Mouse (Mus musculus) small intestine, adult 10 weeks (tissue): ENCODE measurements around the gene Map7d1. TPM values are rescaled to one million over a fixed set of nuclear protein-coding genes. Genes with fewer than 3 reads are reported as not detected.

Source experiments
- polyA plus RNA-seq: library from polyadenylated mRNA; stranded (reverse); fragments of 350-450 nt; fragmentation: Illumina TruSeq; extraction: RNeasy Lipid Tissue Mini Kit (QIAGEN cat#74804); gene quantifications from one replicate; pipeline ENCODE4 v1.2.3, GENCODE M21; 2014; ENCODE audit warnings: low replicate concordance

Gene Map7d1
- 0.56 TPM for polyA plus RNA-seq

DNA sequence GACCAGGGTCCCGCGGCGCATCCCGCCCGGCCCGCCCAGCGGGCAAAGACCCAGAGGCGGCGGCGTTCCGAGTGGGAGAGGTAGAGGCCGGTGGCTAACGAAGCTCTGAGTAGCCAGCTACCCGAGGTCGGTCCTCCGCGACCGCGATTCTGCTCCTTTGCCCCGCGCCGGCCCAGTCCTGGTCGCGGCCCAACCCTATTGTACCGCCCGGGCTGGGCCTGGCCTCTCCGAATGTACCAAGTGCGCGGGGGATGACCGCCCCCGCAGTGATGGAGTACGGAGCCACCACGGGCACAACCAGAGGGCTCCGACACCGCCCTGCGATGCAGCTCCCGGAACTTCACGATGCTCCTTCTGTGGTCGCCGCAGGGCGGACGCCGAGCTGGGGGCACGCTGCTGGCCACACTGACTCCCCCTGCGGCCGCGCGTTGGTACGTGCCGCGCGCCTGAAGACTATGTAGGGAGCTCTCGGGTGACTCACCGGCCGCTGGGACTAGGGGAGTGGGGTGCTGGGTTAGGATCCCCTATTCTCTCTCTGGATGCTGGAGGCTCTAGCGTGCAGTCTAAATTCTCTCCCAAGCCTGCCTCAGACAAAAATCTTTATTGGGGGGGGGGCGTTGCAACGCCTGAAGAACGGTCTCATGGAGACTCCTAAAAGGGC is at the start of gene Map7d1:
TSS of gene Map7d1 (minus strand) at position 213 of the 661 bp plus-strand sequence.

DNA sequence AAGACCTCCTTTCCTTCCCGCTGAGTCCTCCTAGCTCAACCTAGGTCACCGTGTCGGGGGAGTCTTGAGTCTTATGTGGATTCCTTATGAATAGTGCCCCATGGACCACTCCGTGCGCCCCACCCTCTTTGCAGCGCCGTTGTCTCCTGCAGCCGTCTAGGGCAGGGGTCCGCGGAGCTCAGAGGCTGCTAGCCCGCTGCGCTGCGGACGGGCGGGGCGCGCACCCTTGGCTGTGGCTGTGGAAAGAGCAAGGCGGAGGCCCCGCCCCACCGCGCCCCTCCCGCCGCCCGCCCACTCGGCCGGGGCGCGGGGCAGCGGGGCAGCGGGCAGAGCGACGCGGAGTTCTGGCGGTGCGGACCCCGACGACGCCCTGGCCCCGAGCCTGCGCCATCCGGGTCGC is 30.3 kb upstream of the Map7d1 start, which contains the start of gene Col8a2:
TSS of gene Col8a2 (plus strand) at position 302 of the 400 bp plus-strand sequence.

DNA sequence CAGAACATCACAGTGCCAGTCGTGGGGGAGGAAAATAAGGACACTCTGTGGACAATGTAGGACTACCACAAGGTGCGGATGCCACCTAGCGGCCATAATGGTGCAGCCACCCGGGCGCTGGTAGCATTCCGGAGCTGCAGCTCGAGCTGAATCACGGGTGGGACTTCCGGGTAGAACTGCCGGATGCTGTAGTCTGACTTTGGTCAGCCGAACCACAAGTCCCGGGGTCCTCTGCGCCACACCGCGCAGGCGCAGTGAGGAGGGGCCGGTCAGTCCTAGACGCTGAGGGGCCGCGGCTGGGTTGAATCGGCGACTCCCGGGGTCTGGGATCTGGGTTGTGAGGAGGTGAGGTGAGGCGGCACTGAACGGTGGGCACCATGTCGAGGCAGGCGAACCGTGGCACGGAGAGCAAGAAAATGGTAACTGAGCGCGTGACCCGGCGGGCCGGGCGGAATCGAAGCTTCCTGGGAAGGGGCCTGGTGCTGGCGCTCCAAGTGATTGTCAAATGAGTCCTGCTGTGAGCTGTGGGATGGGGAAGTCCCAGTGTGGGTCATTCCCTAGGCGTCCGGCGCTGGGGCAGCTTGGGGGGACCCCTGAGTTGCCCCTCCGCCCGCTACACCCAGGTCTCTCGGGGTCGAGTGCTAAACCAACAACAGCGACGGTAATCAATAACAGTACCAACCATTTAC is 6.1 kb upstream of the Map7d1 start, which contains the start of gene Trappc3:
TSS of gene Trappc3 (plus strand) at position 207 of the 689 bp plus-strand sequence.

DNA sequence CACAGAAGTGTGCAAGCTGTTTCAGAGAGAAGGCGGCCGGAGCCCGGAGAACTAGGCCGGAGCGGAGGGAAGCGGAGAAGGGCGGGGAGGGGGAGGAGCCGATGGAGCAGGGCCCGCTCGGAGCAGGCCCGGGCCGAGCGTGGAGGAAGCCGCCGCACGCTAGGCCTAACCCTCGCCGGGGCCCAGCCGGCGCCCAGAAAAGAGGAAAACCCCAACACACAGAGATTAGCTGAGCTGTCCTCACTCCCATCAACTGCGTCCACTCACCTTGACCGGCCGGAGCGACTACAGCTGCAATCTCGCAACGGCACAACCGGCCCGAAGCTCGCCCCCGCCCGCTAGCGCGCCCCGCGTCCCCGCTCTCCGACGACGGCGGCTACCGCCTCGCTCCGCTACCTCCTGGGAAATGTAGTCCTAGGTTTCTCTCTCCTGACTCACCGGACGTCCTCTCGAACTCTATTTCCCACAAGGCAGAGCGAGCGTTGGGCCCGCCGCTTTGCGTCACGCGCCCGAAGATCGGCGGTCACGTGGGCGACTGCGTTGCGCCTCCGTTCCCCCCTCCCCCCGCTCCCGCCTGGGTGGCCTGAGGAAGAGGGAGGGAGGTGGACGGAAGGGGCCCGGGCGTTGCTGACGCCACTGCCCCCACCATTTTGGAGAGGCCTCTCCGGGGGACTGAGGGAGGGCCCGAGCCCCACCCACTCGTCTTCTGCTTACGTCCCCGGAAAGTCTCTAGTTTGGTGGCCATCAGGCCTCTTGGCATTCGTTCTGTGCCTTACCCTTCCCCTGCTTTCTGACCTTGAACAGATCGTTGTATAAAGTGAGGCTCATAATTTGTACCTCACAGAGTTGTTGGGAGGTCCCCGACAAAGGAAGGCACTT is 53.6 kb downstream of the Map7d1 start, which contains the start of gene Thrap3:
TSS of gene Thrap3 (minus strand) at position 458 of the 879 bp plus-strand sequence.

Other genes starting within 250 kb of the Map7d1 start
- gene Csf3r, start 231.8 kb downstream of the Map7d1 start, polyA plus RNA-seq: not detected
- 145 TPM for gene Mrps15, start 209.4 kb downstream of the Map7d1 start, polyA plus RNA-seq
- 0.15 TPM for gene Oscp1, start 197.8 kb downstream of the Map7d1 start, polyA plus RNA-seq
- 1.2 TPM for gene Lsm10, start 159.7 kb downstream of the Map7d1 start, polyA plus RNA-seq
- gene Stk40, start 152.4 kb downstream of the Map7d1 start, polyA plus RNA-seq: 1.3 TPM
- not detected for gene Eva1b, start 108.6 kb downstream of the Map7d1 start, polyA plus RNA-seq
- gene Sh3d21, start 92.9 kb downstream of the Map7d1 start, polyA plus RNA-seq: 2.3 TPM
- gene Thrap3, start 53.6 kb downstream of the Map7d1 start, polyA plus RNA-seq: 207 TPM
- 23.6 TPM for gene Trappc3, start 6.0 kb upstream of the Map7d1 start, polyA plus RNA-seq
- gene Col8a2, start 30.4 kb upstream of the Map7d1 start, polyA plus RNA-seq: 0.71 TPM
- gene Adprhl2, start 65.4 kb upstream of the Map7d1 start, polyA plus RNA-seq: not detected
- not detected for gene Tekt2, start 69.3 kb upstream of the Map7d1 start, polyA plus RNA-seq
- gene Ago3, start 173.2 kb upstream of the Map7d1 start, polyA plus RNA-seq: 8.4 TPM
- gene Ago1, start 212.2 kb upstream of the Map7d1 start, polyA plus RNA-seq: 7.9 TPM